Mouse (Mus musculus) liver, embryonic 11.5 days (tissue): ENCODE data around the gene Caskin2. TPM values are rescaled to one million over a fixed set of nuclear protein-coding genes. Genes with fewer than 3 reads are reported as not detected.

Experiments used
- ATAC-seq: fragments of 200-750 bp; cut with Nextera tagmentation; replicated peaks from 2 replicates; pipeline ENCODE4 v1.8.0; 2017; ENCODE audit warnings: moderate number of reproducible peaks, mild to moderate bottlenecking, moderate TSS enrichment, moderate library complexity; ENCODE audit not compliant: low FRiP score
- DNase-seq: peaks from one replicate; pipeline ENCODE4 v3.0.0-alpha.2; 2017; ENCODE audit warnings: low spot score
- H3K27ac ChIP-seq: fragments of 300-500 bp; sonication (generic); 2 replicates; pipeline ENCODE4 v1.5.1; 2014; ENCODE audit warnings: mild to moderate bottlenecking, low read depth, low read length, control low read depth
- H3K27me3 ChIP-seq: fragments of 300-500 bp; sonication (generic); replicated peaks from 2 replicates; pipeline ENCODE4 v1.6.1; 2014; ENCODE audit warnings: low read length, mixed read lengths; ENCODE audit not compliant: control insufficient read depth, insufficient read depth
- H3K36me3 ChIP-seq: fragments of 300-500 bp; sonication (generic); 2 replicates; pipeline ENCODE4 v1.6.1; 2014; ENCODE audit warnings: mild to moderate bottlenecking, low read length, moderate library complexity, mixed read lengths; ENCODE audit not compliant: control insufficient read depth, insufficient read depth
- H3K4me1 ChIP-seq: fragments of 300-500 bp; sonication (generic); replicated peaks from 2 replicates; pipeline ENCODE4 v1.6.1; 2014; ENCODE audit warnings: low read length, mixed read lengths; ENCODE audit not compliant: control insufficient read depth, insufficient read depth
- H3K4me2 ChIP-seq: fragments of 300-500 bp; sonication (generic); 2 replicates; pipeline ENCODE4 v1.6.1; 2014; ENCODE audit warnings: mild to moderate bottlenecking, control low read depth, moderate library complexity
- H3K4me3 ChIP-seq: fragments of 300-500 bp; sonication (generic); 2 replicates; pipeline ENCODE4 v1.5.1; 2014; ENCODE audit warnings: low read depth, low read length, control low read depth
- H3K9ac ChIP-seq: fragments of 300-500 bp; sonication (generic); 2 replicates; pipeline ENCODE4 v1.6.1; 2014; ENCODE audit warnings: low read depth, low read length, control low read depth
- H3K9me3 ChIP-seq: fragments of 300-500 bp; sonication (generic); 2 replicates; pipeline ENCODE4 v1.6.1; 2016; ENCODE audit warnings: low read length, inconsistent platforms, mixed read lengths; ENCODE audit not compliant: control insufficient read depth
- WGBS: fragments of 180-500 bp; shearing (Covaris S2); extraction: QIAGEN DNeasy Blood & Tissue Kit; methylation state at CpG from one replicate; pipeline ENCODE4 v1.1.7; 2014; 5-methylcytosine and 5-hydroxymethylcytosine counted together
- polyA plus RNA-seq: library from polyadenylated mRNA; unstranded; fragments of >200 nt; fragmentation: Nextera tagmentation; extraction: Ambion mirVana; gene quantifications from 2 replicates; pipeline ENCODE4 v1.2.1, GENCODE M21; 2014

The Caskin2 gene
- polyA plus RNA-seq, 1 experiment from 2014 or later = 13.5 TPM

DNA sequence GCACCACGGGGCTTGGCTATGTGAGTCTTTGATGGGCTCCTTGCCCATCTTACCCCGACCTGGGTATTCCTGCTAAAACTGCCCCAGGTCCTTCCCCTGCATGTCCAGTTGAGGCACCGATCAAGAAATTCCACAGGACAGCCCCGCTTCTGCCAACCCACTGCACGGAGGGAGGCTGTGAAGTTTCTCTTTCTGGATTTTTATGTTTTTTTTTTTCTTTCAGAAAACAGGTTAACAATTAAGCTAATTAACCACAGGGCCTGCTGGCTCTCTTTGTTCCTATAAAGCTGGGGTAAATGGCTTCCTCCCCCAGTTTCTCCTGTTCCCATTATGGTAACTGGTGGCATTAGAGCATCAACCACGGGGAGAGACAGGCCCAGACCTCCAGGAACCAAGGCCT lies 20.6 kb upstream of the Caskin2 start:
- Histone ChIP-seq H3K36me3 (no peaks in the 10 kb centered on the region), H3K4me1 (peaks cover 62% of the 10 kb centered on the region), H3K27ac (peak overlapping the region; percentile 76; the same call in 1 of the 2 replicates), H3K4me2 (no peak overlapping the region; the same call in 1 of the 2 replicates), H3K4me3 (no peak overlapping the region), H3K27me3 (no peaks in the 10 kb centered on the region), H3K9me3 (no peaks in the 10 kb centered on the region), H3K9ac (peak overlapping the region; percentile 16; the same call in 1 of the 2 replicates)
- ATAC-seq (no peak), DNase-seq (no peak)
- 76% methylated on average over 6 of the region's 6 CpGs for whole genome bisulfite sequencing

DNA sequence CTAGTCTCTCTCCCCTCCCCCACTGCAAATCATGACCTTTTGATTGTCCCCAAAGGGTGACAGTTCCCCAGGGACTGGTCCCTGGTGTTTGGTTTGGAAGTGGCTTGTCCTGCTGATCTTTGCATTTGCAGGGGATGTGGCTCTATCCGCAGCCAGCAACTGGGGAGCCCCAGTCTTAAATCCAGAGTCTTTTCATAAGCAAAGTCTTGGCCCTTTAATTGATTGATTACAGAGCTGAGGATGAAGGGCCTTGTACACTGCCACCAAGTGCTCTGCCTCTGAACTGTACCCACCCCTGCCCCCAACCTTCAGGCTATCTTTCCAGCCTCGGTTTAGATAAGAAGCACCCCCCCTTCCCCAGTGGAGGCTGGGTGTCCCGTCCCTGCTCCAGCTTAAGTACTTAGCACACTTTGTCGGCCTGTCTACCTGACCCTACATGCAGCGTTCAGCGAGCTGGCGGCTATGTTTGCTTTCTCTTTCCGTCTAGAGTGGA lies 19.6 kb upstream of the Caskin2 start:
- H3K4me1 ChIP-seq = peaks cover 58% of the 10 kb centered on the region
- peak overlapping the region; percentile 65 for H3K4me2 ChIP-seq
- WGBS = 9% methylated on average over 8 of the region's 8 CpGs
- peak overlapping the region; percentile 44; the same call in 1 of the 2 replicates for H3K9ac ChIP-seq
- H3K27me3 ChIP-seq = no peaks in the 10 kb centered on the region
- no peaks in the 10 kb centered on the region for H3K9me3 ChIP-seq
- H3K36me3 ChIP-seq = no peaks in the 10 kb centered on the region
- ATAC-seq (peak; percentile 55; the same call in 1 of the 2 replicates), DNase-seq (no peak)
- 0 out of 2 replicates have a peak overlapping the region, but pooled peaks have one; percentile 2 for H3K4me3 ChIP-seq
- peak overlapping the region; percentile 76 for H3K27ac ChIP-seq

DNA sequence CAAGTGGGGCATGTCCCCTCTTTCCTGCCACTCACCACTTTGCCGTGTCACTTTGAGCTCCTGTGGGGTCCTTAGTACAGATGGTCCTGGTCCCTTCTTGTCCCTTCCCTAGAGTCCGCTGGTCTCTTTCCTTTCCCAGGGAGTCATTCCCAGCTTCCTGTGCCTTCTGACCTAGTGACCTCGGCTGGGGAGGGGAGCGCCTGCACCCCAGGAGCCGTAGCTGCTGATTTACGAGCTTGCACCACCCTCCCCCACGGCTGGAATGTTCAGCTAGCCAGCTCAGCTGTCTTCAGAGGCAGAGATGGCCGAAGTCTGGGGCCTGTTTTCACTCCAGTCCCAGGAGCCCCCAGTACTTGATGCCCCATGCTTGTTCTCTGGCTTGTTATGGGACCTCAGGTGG lies 19.1 kb upstream of the Caskin2 start:
- H3K4me1 ChIP-seq = peaks cover 58% of the 10 kb centered on the region
- 37% methylated on average over 8 of the region's 8 CpGs for whole genome bisulfite sequencing
- H3K9me3 ChIP-seq = no peaks in the 10 kb centered on the region
- H3K9ac ChIP-seq = peak overlapping the region; percentile 44
- peak overlapping the region; percentile 65 for H3K4me2 ChIP-seq
- H3K27me3 ChIP-seq = no peaks in the 10 kb centered on the region
- no peak for ATAC-seq
- H3K36me3 ChIP-seq = no peaks in the 10 kb centered on the region
- peak overlapping the region; percentile 2; the same call in 1 of the 2 replicates for H3K4me3 ChIP-seq
- peak; percentile 69 for DNase-seq
- peak overlapping the region; percentile 76 for H3K27ac ChIP-seq

DNA sequence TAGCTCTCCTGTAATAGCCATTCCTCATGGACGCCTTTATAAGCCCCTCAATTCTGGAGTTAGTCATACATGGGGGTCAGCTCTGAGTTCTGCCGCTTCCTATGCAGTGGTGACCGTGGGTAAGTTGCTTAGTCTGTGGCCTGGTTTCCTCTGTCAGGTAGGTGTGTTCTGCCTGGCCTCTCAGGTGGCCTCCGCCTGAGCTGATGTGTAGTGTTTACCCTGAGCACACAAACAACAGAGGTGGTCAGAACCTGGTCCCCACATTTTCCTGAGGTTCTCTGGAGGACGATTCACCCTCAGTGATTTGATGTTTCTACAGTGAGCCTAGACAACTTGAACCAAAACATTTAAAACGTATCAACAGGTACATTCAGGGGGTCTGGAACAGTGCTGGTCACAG lies 18.6 kb upstream of the Caskin2 start:
- 50% methylated on average over 6 of the region's 6 CpGs for WGBS
- no peaks in the 10 kb centered on the region for H3K36me3 ChIP-seq
- H3K9me3 ChIP-seq = no peaks in the 10 kb centered on the region
- H3K27me3 ChIP-seq = no peaks in the 10 kb centered on the region
- DNase-seq (no peak), ATAC-seq (no peak)
- peak overlapping the region; percentile 65 for H3K4me2 ChIP-seq
- peak overlapping the region; percentile 30; the same call in 1 of the 2 replicates for H3K4me3 ChIP-seq
- H3K27ac ChIP-seq = peak overlapping the region; percentile 76
- H3K9ac ChIP-seq = peak overlapping the region; percentile 35; the same call in 1 of the 2 replicates
- peaks cover 58% of the 10 kb centered on the region for H3K4me1 ChIP-seq

DNA sequence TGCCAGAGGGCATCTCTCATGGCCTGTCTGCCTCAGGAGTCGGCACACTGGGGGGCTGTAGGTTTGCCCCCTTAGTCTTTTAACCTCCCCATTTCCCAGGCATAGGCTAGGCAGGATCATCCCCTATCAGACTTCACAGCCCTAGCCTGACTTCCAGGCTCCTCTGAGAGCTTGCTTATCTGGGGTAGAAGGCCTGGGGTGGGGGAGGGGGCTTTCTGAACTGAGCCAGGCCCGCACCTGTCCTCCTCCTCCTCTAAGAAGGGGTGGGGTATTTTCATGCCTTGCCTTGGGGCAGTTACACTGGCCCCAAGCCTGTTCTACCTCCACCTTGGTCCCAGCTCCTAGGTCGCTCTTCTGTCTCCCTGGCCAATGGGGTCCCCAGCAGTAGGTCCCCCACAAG lies 18.1 kb upstream of the Caskin2 start:
- no peaks in the 10 kb centered on the region for H3K36me3 ChIP-seq
- H3K9ac ChIP-seq = peak overlapping the region; percentile 35
- peaks cover 59% of the 10 kb centered on the region for H3K4me1 ChIP-seq
- H3K4me2 ChIP-seq = peak overlapping the region; percentile 65
- WGBS = 15% methylated on average over 3 of the region's 3 CpGs
- H3K4me3 ChIP-seq = peak overlapping the region; percentile 30
- ATAC-seq (peak; percentile 86), DNase-seq (no peak)
- H3K27ac ChIP-seq = peak overlapping the region; percentile 76
- no peaks in the 10 kb centered on the region for H3K9me3 ChIP-seq
- H3K27me3 ChIP-seq = no peaks in the 10 kb centered on the region

DNA sequence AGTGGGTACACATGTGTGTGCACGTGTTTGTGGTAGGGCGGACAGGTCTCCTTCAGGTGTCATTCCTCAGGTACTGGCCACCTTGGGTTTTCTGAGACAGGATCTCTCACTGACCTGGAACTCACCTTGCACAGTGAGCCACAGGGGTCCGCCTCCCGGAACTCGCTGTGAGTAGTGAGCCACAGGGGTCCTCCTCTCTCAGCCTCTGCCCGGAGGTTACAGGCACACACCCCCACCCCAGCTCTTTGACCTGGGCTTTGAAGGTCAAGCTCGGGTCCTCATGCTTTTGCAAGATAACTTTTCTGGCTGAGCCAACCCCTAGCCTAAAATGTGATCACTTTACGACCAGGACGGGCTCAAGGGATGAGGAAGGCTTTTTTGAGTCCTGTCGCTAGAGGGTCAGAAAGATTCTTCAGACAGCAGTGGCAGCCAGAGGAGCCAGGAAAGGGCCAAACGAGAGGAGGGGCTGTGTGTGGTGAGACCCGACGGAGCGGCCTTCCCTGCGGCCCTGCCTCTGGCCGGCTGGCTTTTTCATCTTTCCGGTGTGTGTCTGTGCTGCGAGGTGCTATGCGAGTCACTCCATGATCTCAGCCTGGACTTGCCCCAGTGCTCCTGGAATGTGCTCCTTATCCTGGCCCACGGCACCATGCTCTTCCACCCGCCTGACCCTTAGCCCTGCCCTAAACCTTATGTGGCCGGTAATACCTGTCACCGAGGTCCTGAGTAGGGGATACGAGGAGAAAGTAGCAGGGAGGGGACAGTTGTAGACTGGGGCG lies 17.3 kb upstream of the Caskin2 start:
- H3K36me3 ChIP-seq = no peaks in the 10 kb centered on the region
- DNase-seq = no peak
- H3K4me2 ChIP-seq = peak overlapping the region; percentile 65
- peaks cover 64% of the 10 kb centered on the region for H3K4me1 ChIP-seq
- H3K9ac ChIP-seq = peak overlapping the region; percentile 35
- peak overlapping the region; percentile 30 for H3K4me3 ChIP-seq
- ATAC-seq = peak; percentile 6; the same call in 1 of the 2 replicates
- 0 out of 2 replicates have a peak, but pooled peaks cover 3% of the 10 kb centered on the region for H3K27me3 ChIP-seq
- no peaks in the 10 kb centered on the region for H3K9me3 ChIP-seq
- peak overlapping the region; percentile 76 for H3K27ac ChIP-seq
- WGBS = 25% methylated on average over 25 of the region's 25 CpGs

DNA sequence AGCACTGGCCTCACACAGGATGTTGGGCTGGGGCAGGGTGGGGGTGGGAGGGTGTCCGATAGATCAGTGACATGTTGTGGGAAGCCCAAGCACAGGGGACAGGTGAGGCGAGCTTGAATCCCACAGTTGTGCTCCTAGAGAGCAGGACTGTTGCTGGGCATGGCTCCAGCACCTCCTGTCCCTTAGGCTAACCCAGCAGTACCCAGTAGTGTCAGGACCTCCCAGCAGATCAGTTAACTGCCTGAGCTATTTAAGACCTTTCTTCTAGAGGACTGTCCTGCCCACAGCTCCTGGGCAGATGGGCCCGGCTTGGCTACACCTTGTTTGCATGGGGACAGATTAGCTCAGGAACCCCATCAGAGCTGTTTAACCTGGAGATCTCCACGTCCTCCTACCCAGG lies 15.6 kb upstream of the Caskin2 start:
- no peaks in the 10 kb centered on the region for H3K9me3 ChIP-seq
- peaks cover 68% of the 10 kb centered on the region for H3K4me1 ChIP-seq
- H3K4me2 ChIP-seq = no peak overlapping the region
- ATAC-seq (no peak), DNase-seq (no peak)
- 45% methylated on average over 4 of the region's 4 CpGs for WGBS
- no peak overlapping the region for H3K4me3 ChIP-seq
- H3K36me3 ChIP-seq = no peaks in the 10 kb centered on the region
- H3K9ac ChIP-seq = no peak overlapping the region
- H3K27ac ChIP-seq = 0 out of 2 replicates have a peak overlapping the region, but pooled peaks have one; percentile 36
- 0 out of 2 replicates have a peak, but pooled peaks cover 3% of the 10 kb centered on the region for H3K27me3 ChIP-seq

DNA sequence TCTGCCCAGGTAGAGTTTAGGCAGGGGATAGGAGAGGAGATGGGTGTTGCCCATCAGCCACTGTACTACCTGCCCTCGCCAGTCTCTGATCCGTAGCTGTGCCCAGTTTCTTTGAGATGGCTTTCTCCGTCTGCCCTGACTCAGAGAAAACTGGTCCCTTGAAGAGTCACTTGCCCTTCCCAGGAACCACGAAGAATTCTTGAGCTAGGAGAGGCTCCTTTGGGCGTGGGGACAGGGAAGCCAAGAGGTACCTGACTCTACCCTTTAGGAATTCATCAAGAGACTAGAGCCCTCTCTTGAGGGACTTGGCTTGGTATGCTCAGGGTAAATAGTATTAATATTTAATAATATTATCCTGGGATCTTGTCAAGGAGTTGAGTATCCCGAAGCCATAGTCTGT lies 14.2 kb upstream of the Caskin2 start:
- DNase-seq = no peak
- WGBS = 82% methylated on average over 6 of the region's 6 CpGs
- peaks cover 57% of the 10 kb centered on the region for H3K4me1 ChIP-seq
- H3K27ac ChIP-seq = no peak overlapping the region
- H3K4me3 ChIP-seq = no peak overlapping the region
- H3K27me3 ChIP-seq = 0 out of 2 replicates have a peak, but pooled peaks cover 3% of the 10 kb centered on the region
- H3K36me3 ChIP-seq = peaks cover under 1% of the 10 kb centered on the region; the same call in 1 of the 2 replicates
- no peak overlapping the region for H3K4me2 ChIP-seq
- no peak for ATAC-seq
- H3K9ac ChIP-seq = no peak overlapping the region
- no peaks in the 10 kb centered on the region for H3K9me3 ChIP-seq
